Mouse (Mus musculus): ENCODE results near the gene Zfp329. TPM values are rescaled to one million over a fixed set of nuclear protein-coding genes. Genes with fewer than 3 reads are reported as not detected.
"Not testable (repeated sequence)": the region's sequence is repeated elsewhere in the genome, so short reads cannot be mapped to it uniquely, and the experiment has no call there.

The Zfp329 gene
- polyA plus RNA-seq (2015; fragmentation: Nextera tagmentation; extraction: Ambion mirVana) = 10.6 and 10.8 TPM in 2 replicates

- peak within 1 kb of the TSS; percentile 85 for H3K4me3 ChIP-seq (replicated peaks)
- under 1% methylated on average over 40 of the region's 40 CpGs for WGBS
- peak within 1 kb of the TSS; percentile 86 for H3K27ac ChIP-seq
- H3K9me3 ChIP-seq = 0 out of 2 replicates have a peak, but pooled peaks cover 7% of the 10 kb centered on the region
- no peaks in the 10 kb centered on the region for H3K36me3 ChIP-seq
- 0 out of 2 replicates have a peak, but pooled peaks cover 3% of the 10 kb centered on the region for H3K4me1 ChIP-seq (replicated peaks)
- no peaks in the 10 kb centered on the region for H3K27me3 ChIP-seq (replicated peaks)
- H3K9ac ChIP-seq = peak within 1 kb of the TSS; percentile 86
- ATAC-seq = peak; percentile 99
- H3K4me2 ChIP-seq (replicated peaks) = peak within 1 kb of the TSS; percentile 68
These were observed at the start of gene Zfp329 for GRCm38 (mm10) chr7:12818521-12819295. TSS of gene Zfp329 (minus strand) at chr7:12818858.

GRCm38 (mm10) chr7:12835779-12836178 lies 17.1 kb upstream of the Zfp329 start:
- Histone ChIP-seq H3K27ac (no peak overlapping the region), H3K36me3 (peaks cover 33% of the 10 kb centered on the region), H3K9me3 (0 out of 2 replicates have a peak, but pooled peaks cover 3% of the 10 kb centered on the region), H3K9ac (no peak overlapping the region), H3K4me2 (replicated peaks) (peak overlapping the region; percentile 57), H3K4me1 (replicated peaks) (no peaks in the 10 kb centered on the region), H3K27me3 (replicated peaks) (no peaks in the 10 kb centered on the region), H3K4me3 (replicated peaks) (peak overlapping the region; percentile 58)
- ATAC-seq = no peak
- 94% methylated on average over 4 of the region's 4 CpGs for WGBS

- Histone ChIP-seq H3K4me2 (replicated peaks) (peak overlapping the region; percentile 57), H3K36me3 (peaks cover 30% of the 10 kb centered on the region), H3K27me3 (replicated peaks) (no peaks in the 10 kb centered on the region), H3K27ac (0 out of 2 replicates have a peak overlapping the region, but pooled peaks have one; percentile 42), H3K9ac (peak overlapping the region; percentile 59), H3K4me1 (replicated peaks) (no peaks in the 10 kb centered on the region), H3K4me3 (replicated peaks) (peak overlapping the region; percentile 58), H3K9me3 (0 out of 2 replicates have a peak, but pooled peaks cover 3% of the 10 kb centered on the region)
- peak; percentile 56; the same call in 1 of the 2 replicates for ATAC-seq
- WGBS = 38% methylated on average over 13 of the region's 13 CpGs
These were observed 16.6 kb upstream of the Zfp329 start for GRCm38 (mm10) chr7:12835193-12835671.

GRCm38 (mm10) chr7:12834162-12835120 lies 15.8 kb upstream of the Zfp329 start, which contains the start of gene Zfp110:
TSS of gene Zfp110 (plus strand) at chr7:12834761.
- H3K27me3 ChIP-seq (replicated peaks) = no peaks in the 10 kb centered on the region
- WGBS = 2% methylated on average over 47 of the region's 47 CpGs
- peak within 1 kb of the TSS; percentile 58 for H3K4me3 ChIP-seq (replicated peaks)
- H3K4me2 ChIP-seq (replicated peaks) = peak within 1 kb of the TSS; percentile 57
- peaks cover 24% of the 10 kb centered on the region for H3K36me3 ChIP-seq
- peak; percentile 99 for ATAC-seq
- H3K9me3 ChIP-seq = 0 out of 2 replicates have a peak, but pooled peaks cover 3% of the 10 kb centered on the region
- H3K9ac ChIP-seq = peak within 1 kb of the TSS; percentile 59
- H3K27ac ChIP-seq = peak within 1 kb of the TSS; percentile 42; the same call in 1 of the 2 replicates
- no peaks in the 10 kb centered on the region for H3K4me1 ChIP-seq (replicated peaks)

GRCm38 (mm10) chr7:12815566-12815965 lies 3.1 kb downstream of the Zfp329 start:
- Histone ChIP-seq H3K4me1 (replicated peaks) (0 out of 2 replicates have a peak, but pooled peaks cover 3% of the 10 kb centered on the region), H3K9ac (no peak overlapping the region), H3K36me3 (peaks cover 11% of the 10 kb centered on the region), H3K9me3 (peaks cover 3% of the 10 kb centered on the region), H3K27me3 (replicated peaks) (no peaks in the 10 kb centered on the region), H3K4me3 (replicated peaks) (no peak overlapping the region), H3K27ac (no peak overlapping the region), H3K4me2 (replicated peaks) (no peak overlapping the region)
- no peak for ATAC-seq
- 98% methylated on average over 8 of the region's 8 CpGs for WGBS

- ATAC-seq = peak; percentile 84; the same call in 1 of the 2 replicates
- under 1% methylated on average over 16 of the region's 16 CpGs for WGBS
- H3K4me3 ChIP-seq (replicated peaks) = peak overlapping the region; percentile 42
- H3K9me3 ChIP-seq = no peaks in the 10 kb centered on the region
- H3K4me2 ChIP-seq (replicated peaks) = peak overlapping the region; percentile 79
- peaks cover 13% of the 10 kb centered on the region for H3K36me3 ChIP-seq
- no peaks in the 10 kb centered on the region for H3K4me1 ChIP-seq (replicated peaks)
- H3K27ac ChIP-seq = peak overlapping the region; percentile 39
- H3K27me3 ChIP-seq (replicated peaks) = no peaks in the 10 kb centered on the region
- peak overlapping the region; percentile 48 for H3K9ac ChIP-seq
These were observed 15.0 kb downstream of the Zfp329 start for GRCm38 (mm10) chr7:12803727-12804071.

GRCm38 (mm10) chr7:12802866-12803726 lies 15.6 kb downstream of the Zfp329 start, which contains the start of gene Zscan18:
TSS of gene Zscan18 (minus strand) at chr7:12803635.
- peak within 1 kb of the TSS; percentile 48 for H3K9ac ChIP-seq
- no peaks in the 10 kb centered on the region for H3K9me3 ChIP-seq
- no peaks in the 10 kb centered on the region for H3K4me1 ChIP-seq (replicated peaks)
- H3K27me3 ChIP-seq (replicated peaks) = no peaks in the 10 kb centered on the region
- H3K4me2 ChIP-seq (replicated peaks) = peak within 1 kb of the TSS; percentile 79
- H3K4me3 ChIP-seq (replicated peaks) = peak within 1 kb of the TSS; percentile 42
- peak within 1 kb of the TSS; percentile 39 for H3K27ac ChIP-seq
- peaks cover 7% of the 10 kb centered on the region for H3K36me3 ChIP-seq
- 4% methylated on average over 31 of the region's 31 CpGs for WGBS
- peak; percentile 98 for ATAC-seq

GRCm38 (mm10) chr7:12799554-12799953 lies 19.1 kb downstream of the Zfp329 start:
- Histone ChIP-seq H3K9me3 (no peaks in the 10 kb centered on the region), H3K4me2 (replicated peaks) (no peak overlapping the region), H3K36me3 (no peaks in the 10 kb centered on the region), H3K4me3 (replicated peaks) (no peak overlapping the region), H3K9ac (no peak overlapping the region), H3K27ac (no peak overlapping the region), H3K27me3 (replicated peaks) (no peaks in the 10 kb centered on the region), H3K4me1 (replicated peaks) (no peaks in the 10 kb centered on the region)
- ATAC-seq = no peak
- WGBS = 83% methylated on average over 1 of the region's 1 CpGs

GRCm38 (mm10) chr7:12797971-12798370 lies 20.7 kb downstream of the Zfp329 start:
- Histone ChIP-seq H3K4me3 (replicated peaks) (no peak overlapping the region), H3K36me3 (no peaks in the 10 kb centered on the region), H3K4me1 (replicated peaks) (no peaks in the 10 kb centered on the region), H3K27me3 (replicated peaks) (no peaks in the 10 kb centered on the region), H3K9me3 (no peaks in the 10 kb centered on the region), H3K4me2 (replicated peaks) (no peak overlapping the region), H3K27ac (no peak overlapping the region), H3K9ac (no peak overlapping the region)
- no peak for ATAC-seq
- WGBS = 64% methylated on average over 2 of the region's 2 CpGs

GRCm38 (mm10) chr7:12792624-12793023 lies 26.0 kb downstream of the Zfp329 start:
- H3K36me3 ChIP-seq; ATAC-seq; H3K4me3 ChIP-seq (replicated peaks); H3K27me3 ChIP-seq (replicated peaks); H3K27ac ChIP-seq; H3K4me1 ChIP-seq (replicated peaks); H3K4me2 ChIP-seq (replicated peaks); H3K9ac ChIP-seq; H3K9me3 ChIP-seq: not testable (repeated sequence)
- 83% methylated on average over 11 of the region's 11 CpGs for WGBS

GRCm38 (mm10) chr7:12788025-12788424 lies 30.6 kb downstream of the Zfp329 start:
- Histone ChIP-seq H3K27ac (no peak overlapping the region), H3K4me2 (replicated peaks) (no peak overlapping the region), H3K9me3 (no peaks in the 10 kb centered on the region), H3K4me3 (replicated peaks) (no peak overlapping the region), H3K4me1 (replicated peaks) (no peaks in the 10 kb centered on the region), H3K9ac (no peak overlapping the region), H3K36me3 (no peaks in the 10 kb centered on the region), H3K27me3 (replicated peaks) (no peaks in the 10 kb centered on the region)
- no peak for ATAC-seq
- WGBS = 23% methylated on average over 5 of the region's 5 CpGs

All from intestine, embryonic 15.5 days (tissue).